Mouse (Mus musculus): ENCODE measurements around the gene Robo1. TPM values are rescaled to one million over a fixed set of nuclear protein-coding genes. Genes with fewer than 3 reads are reported as not detected.

The Robo1 gene
- 100 to 1,000 TPM; 101 to 104 TPM for total RNA-seq (2021)
- long read RNA-seq, experiment 1, partial matches to known transcripts, result 7 of 12 reads
- long read RNA-seq, experiment 1, other reads (novel, unspliced or antisense), result 4 of 12 reads
- long read RNA-seq, experiment 2, partial matches to known transcripts, result 37 of 46 reads
- long read RNA-seq, experiment 2, other reads (novel, unspliced or antisense), result 6 of 46 reads

DNA sequence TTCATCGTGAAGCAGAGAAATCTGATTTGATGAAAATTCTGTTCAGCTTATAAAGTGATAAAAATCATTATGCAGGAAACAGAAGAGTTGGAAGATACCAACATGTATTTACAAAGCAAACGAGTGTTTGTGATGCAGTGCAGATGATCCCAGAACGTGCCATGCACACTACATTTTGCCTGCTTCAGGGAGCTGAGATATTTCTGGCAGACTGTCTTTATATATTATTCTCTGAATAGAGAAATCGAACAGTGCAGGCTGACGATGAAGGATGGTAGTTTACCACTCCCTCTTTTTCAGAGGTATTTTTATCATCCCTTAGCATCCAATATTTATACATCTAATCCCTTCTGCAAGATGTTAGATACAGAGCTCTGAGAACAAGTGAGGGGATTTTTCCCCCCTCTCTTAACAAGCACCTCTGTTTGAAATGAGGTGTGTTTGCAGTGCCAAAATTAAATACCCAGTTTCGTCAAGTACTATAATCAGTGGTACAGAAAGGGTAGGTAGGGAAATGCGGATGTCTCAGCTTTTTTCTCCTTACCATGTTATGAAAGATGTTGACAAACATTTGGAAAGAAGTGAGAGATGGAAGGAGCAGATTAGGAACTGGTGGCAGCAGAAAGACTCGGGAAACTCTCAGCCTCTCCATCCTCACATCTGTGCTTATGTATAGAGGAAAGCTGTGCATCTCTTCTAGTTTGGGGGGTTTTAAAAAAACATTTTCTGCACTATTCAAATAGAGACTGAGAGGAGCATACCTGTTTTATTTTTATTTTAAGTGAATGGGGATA lies at the start of gene Robo1:
Gene Robo1 (plus strand): TSS at position 770 of the 794 bp plus-strand sequence.
- DNase-seq (ENCODE audit: low spot score in 2 of 2), result no peak

DNA sequence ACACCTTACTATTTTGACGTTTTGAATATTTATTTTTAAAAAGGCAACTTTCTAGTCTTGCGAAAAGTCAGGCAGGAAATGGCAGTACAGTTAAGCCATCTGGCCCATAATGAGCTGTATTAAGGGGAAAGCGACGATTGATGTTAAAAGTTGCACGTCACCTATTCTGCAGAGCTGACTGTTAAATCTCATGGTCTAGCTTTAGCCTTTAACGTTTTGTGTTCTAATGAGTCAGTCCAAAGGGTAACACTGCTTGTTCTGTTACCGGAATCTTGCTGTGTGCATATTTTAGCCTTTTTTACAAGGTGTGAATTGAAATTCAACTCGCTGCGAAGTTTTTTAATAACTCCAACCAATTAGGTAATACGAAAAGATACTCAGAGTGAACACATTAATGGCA lies 40.3 kb upstream of the Robo1 start:
- DNase-seq (ENCODE audit: low spot score in 2 of 2), result no peak

DNA sequence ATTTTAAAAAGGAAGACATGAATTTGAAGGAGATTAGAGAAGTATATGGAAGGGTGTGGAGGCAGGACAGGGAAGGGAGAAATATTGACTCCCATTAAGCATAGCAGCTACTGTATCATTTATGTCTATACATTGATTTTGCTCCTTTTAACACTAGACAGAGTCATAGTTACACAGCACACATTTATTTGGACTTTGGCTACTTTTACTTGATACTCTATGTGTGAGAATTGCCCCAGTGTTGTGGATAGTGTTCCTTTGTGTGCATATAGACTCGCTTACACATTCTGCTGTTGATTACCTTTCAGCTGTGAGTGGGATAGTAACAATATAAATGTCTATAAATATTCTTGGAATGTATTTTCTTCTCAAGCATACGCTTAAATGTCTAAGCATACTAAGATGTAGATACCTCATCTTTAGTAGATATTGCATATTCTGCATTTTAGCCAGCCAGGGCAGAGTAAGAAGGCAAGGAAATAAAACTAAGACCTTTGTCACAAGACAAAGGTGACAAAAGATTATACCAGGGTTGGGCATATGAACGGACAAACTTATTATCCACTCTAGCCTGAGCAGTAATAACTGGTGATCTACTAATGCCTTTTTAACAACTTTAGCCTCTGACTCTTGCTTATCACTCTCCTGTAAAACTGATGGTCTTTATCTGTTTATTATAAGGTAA lies 31.6 kb upstream of the Robo1 start:
- no peak for DNase-seq (ENCODE audit: low spot score in 2 of 2)

DNA sequence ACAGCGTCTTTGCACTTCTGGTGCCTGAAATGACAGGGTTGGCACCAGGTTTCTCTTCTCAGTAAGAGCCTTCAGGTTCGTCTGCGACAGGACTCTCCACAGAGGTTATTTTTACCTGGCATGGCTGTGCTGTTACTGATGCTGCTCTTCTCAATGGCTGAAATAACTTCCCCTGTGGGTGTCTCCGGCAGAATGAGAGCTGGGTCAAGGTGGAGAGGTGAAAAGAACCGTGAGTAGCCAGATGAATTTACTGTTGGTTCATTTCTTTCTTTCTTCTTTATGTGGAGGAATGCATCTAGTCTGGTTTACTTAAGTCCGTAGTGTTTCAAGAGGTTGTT lies 194 bp downstream of the Robo1 start:
- no peak for DNase-seq (ENCODE audit: low spot score in 2 of 2)

DNA sequence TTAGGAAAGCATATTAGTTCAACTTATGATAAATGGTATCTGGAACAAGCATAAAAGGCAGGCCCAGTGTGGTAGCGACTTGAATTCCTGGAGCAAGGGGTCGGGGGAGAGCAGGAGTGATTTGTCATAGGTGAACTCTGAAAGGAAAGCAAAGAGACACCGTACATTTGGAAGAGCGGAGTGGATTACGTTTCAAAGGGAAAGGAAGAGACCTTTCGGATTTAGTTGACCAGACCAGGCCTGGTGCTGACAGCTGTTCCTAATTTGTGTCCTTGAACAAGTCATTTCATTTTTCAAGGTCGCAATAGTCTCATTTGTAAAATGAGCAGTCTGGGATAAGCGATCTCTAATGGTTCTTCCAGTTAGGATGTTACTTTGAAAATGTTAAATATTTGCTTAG lies 19.2 kb downstream of the Robo1 start:
- no peak for DNase-seq (ENCODE audit: low spot score in 2 of 2)

DNA sequence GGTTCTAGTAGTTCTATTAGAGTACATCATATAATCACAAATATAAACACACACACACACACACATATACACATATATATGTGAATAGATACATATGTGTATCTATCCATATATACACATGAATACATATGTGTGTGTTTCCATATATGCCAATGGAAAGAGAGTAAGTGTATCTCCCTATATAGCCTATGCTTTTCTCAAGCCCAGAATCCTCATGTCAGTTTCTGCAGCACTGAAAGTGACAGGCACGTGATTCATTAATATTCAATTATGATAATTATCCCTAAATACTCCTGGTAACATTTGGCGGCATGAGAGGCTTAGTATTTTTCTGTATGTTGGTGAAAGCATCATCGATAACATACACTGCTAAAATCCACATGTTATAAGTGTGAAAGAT lies 20.5 kb downstream of the Robo1 start:
- no peak for DNase-seq (ENCODE audit: low spot score in 2 of 2)

DNA sequence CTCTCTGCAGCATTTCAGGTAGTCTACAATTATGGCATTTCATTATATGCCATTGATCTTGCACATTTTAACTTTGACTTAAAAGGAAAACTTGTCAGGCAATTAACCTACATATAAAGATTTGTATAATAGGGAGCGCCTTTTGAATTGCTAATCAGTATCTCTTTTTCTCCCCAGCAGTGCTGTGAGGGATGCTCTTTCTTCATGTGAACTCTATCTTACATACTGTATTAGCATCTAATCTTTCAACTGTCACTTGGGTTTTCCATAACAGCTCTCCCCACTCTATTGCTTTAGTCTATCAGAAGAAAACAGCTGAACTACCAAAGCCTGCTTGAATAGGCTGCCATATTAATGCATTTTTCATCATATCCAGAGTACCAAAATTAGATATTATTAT lies 29.7 kb downstream of the Robo1 start:
- no peak for DNase-seq (ENCODE audit: low spot score in 2 of 2)

DNA sequence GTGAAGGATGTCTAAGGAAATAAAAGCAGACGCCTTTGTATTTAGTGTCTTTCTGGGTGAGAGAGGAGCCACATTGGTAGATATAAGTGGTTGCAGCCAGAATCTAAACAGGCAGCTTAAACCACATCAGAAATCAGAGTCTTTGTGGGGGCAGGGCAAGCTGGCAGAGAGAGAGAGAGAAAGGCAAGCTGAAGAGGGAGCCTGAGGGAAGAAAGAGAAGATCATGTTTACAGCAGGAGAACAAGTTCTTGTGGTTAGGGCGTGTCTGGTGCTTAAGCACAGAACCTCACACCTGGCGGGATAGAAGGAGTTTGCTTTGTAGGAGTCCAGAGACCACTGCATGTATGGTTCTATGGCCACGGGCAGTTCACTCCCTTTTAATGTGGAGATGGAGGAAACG lies 42.3 kb downstream of the Robo1 start:
- no peak for DNase-seq (ENCODE audit: low spot score in 2 of 2)

DNA sequence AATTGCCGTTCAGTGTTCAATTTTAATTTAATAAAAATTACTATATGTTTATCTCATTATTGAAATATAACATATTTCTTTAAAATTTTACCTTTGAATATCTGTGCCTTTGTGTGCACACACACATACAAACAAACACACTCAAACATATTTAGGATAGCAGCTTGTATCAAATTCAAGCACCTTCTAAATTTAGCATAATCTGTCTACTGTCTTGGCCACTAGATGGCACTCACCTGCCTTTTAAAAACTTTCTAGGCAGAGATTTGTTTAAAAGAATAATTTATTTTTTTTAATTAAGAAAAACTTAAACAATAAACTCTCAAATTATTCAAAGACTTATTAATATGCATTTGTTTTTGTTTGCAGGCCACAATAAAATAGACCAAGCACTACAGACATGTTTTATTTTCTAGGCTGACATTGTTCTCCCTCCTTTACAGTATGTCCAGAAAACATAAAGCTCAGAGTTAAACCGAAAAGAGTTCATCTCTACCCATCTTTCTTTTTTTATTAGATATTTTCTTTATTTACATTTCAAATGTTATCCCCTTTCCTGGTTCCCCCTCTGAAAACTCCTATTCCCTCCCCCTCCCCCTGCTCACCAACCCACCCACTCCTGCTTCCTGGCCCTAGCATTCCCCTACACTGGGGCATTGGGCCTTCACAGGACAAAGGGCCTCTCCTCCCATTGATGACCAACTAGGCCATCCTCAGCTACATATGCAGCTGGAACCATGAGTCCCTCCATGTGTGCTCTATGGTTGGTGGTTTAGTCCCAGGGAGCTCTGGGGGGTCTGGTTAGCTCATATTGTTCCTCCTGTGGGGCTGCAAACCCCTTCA lies 48.6 kb downstream of the Robo1 start:
- DNase-seq (ENCODE audit: low spot score in 2 of 2), result no peak

DNA sequence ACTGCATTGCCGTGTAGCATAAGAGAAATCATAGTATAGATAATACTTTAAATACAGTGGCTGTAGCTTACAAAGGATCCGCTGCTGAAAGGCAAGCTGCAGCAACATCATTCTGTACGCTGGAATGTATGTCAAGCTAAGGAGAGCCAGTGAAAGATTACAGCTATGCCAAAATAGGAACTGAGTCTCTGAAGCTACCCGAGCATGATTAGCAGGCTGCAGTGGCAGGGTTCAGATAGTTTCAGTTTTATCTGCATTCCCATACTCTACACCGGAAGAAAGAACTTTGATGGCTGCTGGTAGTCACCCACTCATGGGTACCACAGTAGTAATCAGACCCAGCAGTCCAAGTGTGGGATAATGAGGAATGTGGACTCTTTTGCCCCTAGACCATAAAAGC lies 68.8 kb downstream of the Robo1 start:
- DNase-seq (ENCODE audit: low spot score in 2 of 2), result no peak

DNA sequence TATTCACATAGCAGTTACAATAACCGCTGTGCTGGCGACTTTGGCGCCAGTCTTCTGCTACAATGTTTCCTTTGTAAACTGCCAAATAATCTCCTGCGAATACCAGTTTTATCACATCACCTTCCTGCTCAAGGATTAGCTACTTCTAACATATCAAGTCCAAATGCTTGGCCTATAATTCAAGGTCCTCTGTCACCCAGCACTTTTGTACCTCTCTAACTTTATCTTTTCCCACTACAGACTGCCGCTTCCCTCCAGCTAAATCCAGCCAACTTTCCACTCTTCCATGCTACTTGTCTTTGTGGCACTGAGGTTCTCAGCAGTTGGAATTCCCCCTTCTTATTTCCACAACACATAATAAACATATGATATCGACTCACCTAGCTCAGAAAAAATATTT lies 73.7 kb downstream of the Robo1 start:
- DNase-seq (ENCODE audit: low spot score in 2 of 2), result no peak

DNA sequence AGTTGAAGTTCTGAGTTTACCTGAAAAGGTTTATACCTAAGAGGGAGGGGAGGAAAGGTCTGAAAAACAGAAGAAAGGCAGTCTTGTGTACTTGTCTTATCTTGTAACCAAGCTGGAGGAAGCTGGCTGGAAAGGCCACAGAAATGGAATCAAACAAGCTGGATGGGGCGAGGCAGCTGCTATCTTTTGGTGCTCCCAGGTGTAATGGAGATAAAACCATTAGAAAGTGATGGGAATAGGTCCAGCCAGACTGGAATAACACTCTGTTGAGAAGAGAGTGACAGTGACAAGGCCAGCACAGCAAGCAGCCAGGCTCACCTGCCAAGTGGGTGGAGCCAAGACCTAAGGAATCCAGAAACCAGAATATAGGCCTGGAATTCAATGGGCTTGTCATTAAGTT lies 75.5 kb downstream of the Robo1 start:
- DNase-seq (ENCODE audit: low spot score in 2 of 2), result no peak

DNA sequence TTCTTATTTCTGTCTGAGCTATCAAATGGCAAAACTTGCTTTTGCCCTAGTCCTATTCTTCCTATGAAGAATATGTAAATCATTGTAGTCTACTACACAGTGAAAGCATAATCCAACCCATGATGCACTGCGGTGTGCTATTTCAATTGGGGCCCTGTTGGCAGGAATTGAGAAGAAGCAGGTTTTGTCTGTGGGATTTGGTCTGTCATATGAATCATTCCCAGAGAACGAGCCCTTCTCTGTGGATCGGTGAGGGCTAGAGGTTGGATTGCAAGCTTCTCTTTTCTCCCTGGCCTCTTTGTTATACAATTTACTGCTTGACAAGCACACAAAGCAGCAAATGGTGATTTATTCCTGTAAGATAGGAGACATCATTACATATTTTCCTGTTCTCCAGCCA lies 85.4 kb downstream of the Robo1 start:
- no peak for DNase-seq (ENCODE audit: low spot score in 2 of 2)

DNA sequence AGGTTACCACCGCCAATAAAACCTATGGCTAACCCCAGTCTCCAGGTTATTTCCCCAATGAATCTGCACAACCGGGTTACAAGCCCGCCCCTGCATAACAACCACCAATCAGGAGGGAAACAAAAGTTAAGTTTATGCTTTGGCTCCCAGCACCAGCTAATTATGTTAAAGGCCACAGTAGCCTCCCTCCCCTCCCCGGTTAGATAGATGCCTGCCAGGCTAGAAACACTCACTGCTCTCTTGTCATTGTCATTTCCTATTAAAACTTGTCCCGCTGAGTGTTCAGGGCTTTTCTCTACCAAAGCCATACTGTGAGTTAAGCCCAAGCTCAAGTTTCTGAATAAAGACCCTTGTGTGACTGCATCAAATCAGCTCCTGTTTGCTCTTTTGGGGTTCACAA lies 90.7 kb downstream of the Robo1 start:
- DNase-seq (ENCODE audit: low spot score in 2 of 2), result no peak

DNA sequence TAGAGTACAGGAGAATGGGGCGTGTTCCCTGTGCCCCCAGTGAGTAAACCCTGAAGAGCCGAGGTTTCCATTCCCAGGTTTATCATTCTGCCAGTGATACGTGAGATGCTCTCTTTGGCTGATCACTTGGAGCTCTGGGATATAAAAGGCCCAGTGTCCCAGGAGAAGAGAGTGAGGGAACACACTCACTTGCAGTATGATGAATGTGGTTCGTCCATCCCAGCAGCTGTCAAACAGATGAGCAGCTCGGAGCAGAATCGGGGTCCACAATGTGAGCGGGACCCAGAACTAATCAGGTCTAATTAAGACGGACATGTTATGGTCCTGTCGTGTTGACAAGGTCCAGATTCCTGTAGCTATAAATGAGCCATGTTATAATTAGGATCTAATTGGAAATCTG lies 94.3 kb downstream of the Robo1 start:
- no peak for DNase-seq (ENCODE audit: low spot score in 2 of 2)

DNA sequence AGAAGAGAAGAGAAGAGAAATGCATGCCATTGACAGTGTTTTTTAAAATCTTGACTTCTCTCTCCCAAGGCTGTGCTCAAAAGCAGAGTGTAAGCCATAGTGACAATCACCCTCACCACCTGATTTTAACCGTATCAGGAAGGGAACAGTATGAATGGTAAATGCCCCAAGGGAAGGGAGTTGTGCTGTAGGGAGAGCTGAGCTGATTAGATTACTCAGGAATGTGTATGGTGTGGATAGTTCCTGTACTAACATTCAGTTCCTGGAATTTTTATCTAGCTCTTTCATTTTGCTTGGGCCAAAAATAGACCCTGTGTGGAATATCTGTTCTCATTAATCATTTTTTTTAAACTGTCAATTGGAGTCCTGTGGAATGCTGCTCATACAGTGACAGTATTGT lies 101.7 kb downstream of the Robo1 start:
- DNase-seq (ENCODE audit: low spot score in 2 of 2), result no peak

DNA sequence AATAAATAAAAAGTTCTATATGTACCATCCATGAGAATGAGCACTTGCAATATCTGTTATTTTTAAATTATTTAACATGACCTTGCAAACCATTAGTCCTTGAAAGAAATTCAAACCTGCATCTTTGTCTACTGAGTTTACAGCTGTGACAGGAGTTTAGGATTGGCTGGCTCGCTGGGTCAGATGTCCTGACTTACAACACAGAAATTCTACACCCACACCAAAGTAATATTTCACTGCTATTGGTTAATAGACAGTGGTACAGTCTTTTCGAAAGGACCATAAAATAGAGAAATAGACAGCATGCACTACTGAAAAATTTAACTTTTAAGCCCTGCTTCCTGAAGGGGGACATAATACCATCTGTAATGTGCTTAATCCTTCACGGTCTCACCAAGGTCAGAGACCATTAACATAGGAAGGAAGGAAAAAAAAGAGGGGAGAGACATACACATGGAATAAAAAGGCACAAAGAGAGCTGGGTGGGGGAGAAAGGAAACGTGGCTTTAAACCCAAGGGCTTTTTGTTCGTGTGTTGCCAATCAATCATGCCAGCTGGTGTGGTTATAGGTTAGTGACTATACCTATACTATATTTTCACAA lies 103.7 kb downstream of the Robo1 start:
- no peak for DNase-seq (ENCODE audit: low spot score in 2 of 2)

DNA sequence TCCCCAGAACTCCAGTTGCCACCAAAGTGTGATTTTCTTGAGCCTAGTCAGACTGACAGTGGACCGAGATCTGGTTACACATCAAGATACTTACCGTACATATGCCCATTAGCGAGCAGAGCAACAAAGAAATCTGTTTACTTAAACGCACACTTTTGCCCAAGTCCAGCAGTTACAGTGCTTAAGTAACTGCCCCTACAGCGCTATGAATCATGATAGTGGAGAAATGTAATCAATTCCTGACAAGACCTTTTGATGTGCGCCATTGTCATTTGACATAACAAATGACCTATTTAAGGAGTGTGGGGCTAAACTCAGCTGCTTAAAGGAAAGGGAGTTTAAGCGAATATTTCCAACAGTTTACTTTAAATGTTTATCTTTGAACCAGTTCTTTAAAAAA lies 104.8 kb downstream of the Robo1 start:
- no peak for DNase-seq (ENCODE audit: low spot score in 2 of 2)

DNA sequence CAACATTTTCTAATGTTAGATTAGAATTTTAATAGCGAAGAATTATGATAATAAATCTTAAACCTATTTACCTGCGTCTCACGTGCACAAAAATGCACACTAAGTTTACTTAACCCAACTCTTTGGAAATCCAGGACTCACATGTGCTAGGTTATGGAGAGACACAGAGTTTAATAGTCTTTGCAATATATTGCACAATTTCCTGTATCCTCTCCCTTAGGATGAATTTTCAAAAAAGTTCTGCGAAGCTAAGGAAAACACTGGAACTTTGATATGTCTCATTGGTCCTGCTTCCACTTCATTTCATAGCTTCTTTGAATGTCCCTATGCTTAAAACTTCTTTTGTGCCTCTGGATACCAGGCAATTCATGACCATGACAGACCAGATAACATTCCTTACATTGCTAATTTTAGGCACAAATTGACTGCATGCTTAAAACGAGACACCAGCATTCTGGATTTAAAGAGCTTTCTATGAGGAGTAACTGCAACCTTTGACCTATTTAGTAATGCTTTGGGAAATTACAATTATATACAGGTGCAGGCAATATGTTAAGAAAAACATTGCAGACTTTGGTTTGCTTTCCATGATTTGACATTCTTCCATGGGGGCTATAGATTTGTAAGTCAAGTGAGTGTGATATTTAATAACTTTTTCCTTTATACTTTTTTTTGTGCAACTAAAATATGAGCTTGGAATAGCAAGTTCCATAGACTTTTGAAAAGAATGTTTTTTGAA lies 111.4 kb downstream of the Robo1 start:
- DNase-seq (ENCODE audit: low spot score in 2 of 2), result no peak

DNA sequence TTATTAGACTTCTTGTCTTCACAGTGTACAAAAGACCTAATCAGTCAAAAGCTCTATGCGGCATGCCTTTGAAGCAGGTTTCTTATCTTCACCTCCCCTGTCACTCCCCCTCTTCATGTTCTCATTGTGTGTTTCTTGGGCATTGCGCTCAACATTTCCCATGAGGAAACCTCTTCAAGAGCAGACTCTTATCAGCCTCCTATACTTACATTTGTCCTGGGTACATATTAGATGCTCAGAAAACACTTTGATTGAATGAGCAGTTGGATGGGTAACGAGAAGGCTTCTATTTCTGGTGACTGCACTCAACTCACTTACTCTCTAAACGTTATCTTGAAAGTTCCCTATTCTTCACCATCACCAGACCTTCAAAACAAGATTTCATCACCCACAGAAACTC lies 114.3 kb downstream of the Robo1 start:
- no peak for DNase-seq (ENCODE audit: low spot score in 2 of 2)

DNA sequence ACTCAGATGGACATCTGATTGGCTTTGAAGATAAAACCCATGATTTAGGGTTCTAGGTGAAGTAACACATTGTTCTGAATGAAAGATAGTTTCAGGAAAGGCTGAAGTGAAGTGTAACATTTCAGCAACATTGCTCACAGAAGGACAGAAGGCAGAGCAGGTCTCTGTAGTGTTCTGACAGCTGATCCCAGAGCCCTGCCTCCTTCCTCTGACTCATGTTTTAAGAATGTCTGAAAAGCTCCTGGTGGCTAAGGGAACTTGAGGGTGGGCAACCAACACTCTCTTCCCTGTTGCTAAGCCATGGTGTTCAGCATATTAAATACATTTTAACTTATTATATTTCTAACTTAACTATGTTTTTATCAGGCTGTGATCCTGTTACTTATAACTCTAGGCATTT lies 126.3 kb downstream of the Robo1 start:
- no peak for DNase-seq (ENCODE audit: low spot score in 2 of 2)
